Mouse (Mus musculus) lung, postnatal 0 days (tissue): ENCODE data around the gene Rnpep.

Source experiments
- CTCF ChIP-seq: IDR thresholded peaks from 2 replicates; pipeline ENCODE4 v1.5.1; 2016; ENCODE audit warnings: antibody characterized with exemption, mild to moderate bottlenecking
- EP300 ChIP-seq: IDR thresholded peaks from 2 replicates; pipeline ENCODE4 v1.6.1; 2016; ENCODE audit warnings: antibody characterized with exemption, mild to moderate bottlenecking, control low read depth

GRCm38 (mm10) chr1:135258380-135259127, 25.3 kb downstream of the Rnpep start, which contains the start of gene Elf3:
- TF ChIP-seq CTCF = peak; percentile 21
- TF ChIP-seq EP300 = no peak
